Mouse (Mus musculus) intestine, postnatal 0 days (tissue): ENCODE results near the gene Dpep1. TPM values are rescaled to one million over a fixed set of nuclear protein-coding genes. Genes with fewer than 3 reads are reported as not detected.

Experiments used
- ATAC-seq: fragments of 200-750 bp; cut with Nextera tagmentation; 2 replicates; pipeline ENCODE4 v1.8.0; 2017; ENCODE audit warnings: mild to moderate bottlenecking, moderate TSS enrichment, moderate library complexity
- H3K27ac ChIP-seq: fragments of 300-500 bp; sonication (generic); 2 replicates; pipeline ENCODE4 v1.5.1; 2014; ENCODE audit warnings: mild to moderate bottlenecking, low read depth, low read length, moderate library complexity
- H3K27me3 ChIP-seq: fragments of 300-500 bp; sonication (generic); replicated peaks from 2 replicates; pipeline ENCODE4 v1.6.1; 2014; ENCODE audit warnings: low read length, mixed read lengths; ENCODE audit not compliant: control insufficient read depth, insufficient read depth
- H3K36me3 ChIP-seq: fragments of 300-500 bp; sonication (generic); 2 replicates; pipeline ENCODE4 v1.6.1; 2014; ENCODE audit warnings: mild to moderate bottlenecking, moderate library complexity; ENCODE audit not compliant: control insufficient read depth, insufficient read depth
- H3K4me1 ChIP-seq: fragments of 300-500 bp; sonication (generic); replicated peaks from 2 replicates; pipeline ENCODE4 v1.6.1; 2014; ENCODE audit warnings: antibody characterized with exemption, low read length, mixed read lengths; ENCODE audit not compliant: control insufficient read depth, insufficient read depth
- H3K4me2 ChIP-seq: fragments of 300-500 bp; sonication (generic); replicated peaks from 2 replicates; pipeline ENCODE4 v1.6.1; 2014; ENCODE audit warnings: low read depth, mild to moderate bottlenecking, moderate library complexity
- H3K4me3 ChIP-seq: fragments of 300-500 bp; sonication (generic); 2 replicates; pipeline ENCODE4 v1.5.1; 2014; ENCODE audit warnings: low read depth, low read length
- H3K9ac ChIP-seq: fragments of 300-500 bp; sonication (generic); 2 replicates; pipeline ENCODE4 v1.6.1; 2014; ENCODE audit warnings: mild to moderate bottlenecking, low read depth, low read length
- H3K9me3 ChIP-seq: fragments of 300-500 bp; sonication (generic); 2 replicates; pipeline ENCODE4 v1.6.1; 2016; ENCODE audit warnings: mixed run types; ENCODE audit not compliant: control insufficient read depth
- CTCF ChIP-seq: sonication (generic); IDR thresholded peaks from 2 replicates; pipeline ENCODE4 v1.5.1; 2016; ENCODE audit warnings: low read depth, mild to moderate bottlenecking, control low read depth, antibody characterized with exemption, moderate library complexity
- WGBS: fragments of 180-500 bp; shearing (Covaris S2); extraction: QIAGEN DNeasy Blood & Tissue Kit; methylation state at CpG from one replicate; pipeline ENCODE4 v1.1.7; 2014; 5-methylcytosine and 5-hydroxymethylcytosine counted together
- polyA plus RNA-seq: library from polyadenylated mRNA; unstranded; fragments of >200 nt; fragmentation: Nextera tagmentation; extraction: Ambion mirVana; gene quantifications from 2 replicates; pipeline ENCODE4 v1.2.1, GENCODE M21; 2015

The Dpep1 gene
- polyA plus RNA-seq, 1 experiment from 2014 or later: 32.7 TPM

- H3K9me3 ChIP-seq: no peaks in the 10 kb centered on the region
- H3K4me2 ChIP-seq: no peak overlapping the region
- H3K36me3 ChIP-seq: 0 out of 2 replicates have a peak, but pooled peaks cover 4% of the 10 kb centered on the region
- WGBS: 65% methylated on average over 13 of the region's 13 CpGs
- 0 out of 2 replicates have a peak, but pooled peaks cover 4% of the 10 kb centered on the region for H3K27me3 ChIP-seq
- H3K4me1 ChIP-seq: 0 out of 2 replicates have a peak, but pooled peaks cover 8% of the 10 kb centered on the region
- no peak for ATAC-seq
- no peak overlapping the region for H3K27ac ChIP-seq
- no peak for TF ChIP-seq CTCF
- H3K9ac ChIP-seq: no peak overlapping the region
- H3K4me3 ChIP-seq: no peak overlapping the region
These were observed 47.3 kb downstream of the Dpep1 start for GRCm38 (mm10) chr8:123233300-123233699.

- 0 out of 2 replicates have a peak, but pooled peaks cover 4% of the 10 kb centered on the region for H3K36me3 ChIP-seq
These were observed 47.7 kb downstream of the Dpep1 start for GRCm38 (mm10) chr8:123233760-123234159.

DNA sequence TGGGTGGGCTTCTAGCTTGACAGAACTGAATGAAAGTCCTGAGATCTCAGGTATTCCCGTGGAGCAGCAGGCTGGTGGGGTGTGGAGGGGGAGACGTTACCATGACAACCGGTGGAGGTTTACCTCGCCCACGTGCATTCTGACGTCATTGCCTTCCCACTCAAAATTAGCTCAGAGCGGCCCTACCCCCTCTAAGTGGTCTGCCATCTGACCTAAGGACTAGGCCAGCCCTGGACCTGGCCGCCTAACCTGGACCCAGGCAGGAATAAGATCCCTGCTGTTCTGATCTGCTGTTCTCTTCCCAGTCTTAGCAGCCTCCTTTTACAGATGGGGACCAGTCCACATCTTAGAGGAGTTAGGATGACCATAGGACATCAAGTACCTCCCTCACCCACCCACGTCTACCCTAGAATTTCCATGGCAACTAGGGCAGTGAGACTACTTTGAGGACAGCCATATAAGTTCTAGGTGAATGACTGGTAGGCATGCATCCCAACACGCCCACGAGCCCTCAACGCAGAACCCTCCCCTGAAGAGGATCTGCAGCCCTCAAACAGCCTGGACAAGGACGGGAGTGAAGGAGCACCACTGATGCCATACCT is 49.0 kb downstream of the Dpep1 start:
- Histone ChIP-seq H3K4me3 (peak overlapping the region; percentile 82), H3K4me2 (peak overlapping the region; percentile 98), H3K36me3 (0 out of 2 replicates have a peak, but pooled peaks cover 4% of the 10 kb centered on the region), H3K27ac (no peak overlapping the region), H3K9me3 (no peaks in the 10 kb centered on the region), H3K4me1 (0 out of 2 replicates have a peak, but pooled peaks cover 8% of the 10 kb centered on the region), H3K27me3 (0 out of 2 replicates have a peak, but pooled peaks cover 4% of the 10 kb centered on the region), H3K9ac (peak overlapping the region; percentile 55; the same call in 1 of the 2 replicates)
- 28% methylated on average over 13 of the region's 13 CpGs for WGBS
- no peak for TF ChIP-seq CTCF
- no peak for ATAC-seq

More at GRCm38 (mm10) chr8:123233760-123234159, 47.7 kb downstream of the Dpep1 start:
- WGBS: 81% methylated on average over 11 of the region's 11 CpGs
- Histone ChIP-seq H3K27ac (no peak overlapping the region), H3K27me3 (0 out of 2 replicates have a peak, but pooled peaks cover 4% of the 10 kb centered on the region), H3K9ac (no peak overlapping the region), H3K4me1 (0 out of 2 replicates have a peak, but pooled peaks cover 8% of the 10 kb centered on the region), H3K9me3 (no peaks in the 10 kb centered on the region), H3K4me2 (no peak overlapping the region), H3K4me3 (no peak overlapping the region)
- ATAC-seq: no peak
- no peak for TF ChIP-seq CTCF

DNA sequence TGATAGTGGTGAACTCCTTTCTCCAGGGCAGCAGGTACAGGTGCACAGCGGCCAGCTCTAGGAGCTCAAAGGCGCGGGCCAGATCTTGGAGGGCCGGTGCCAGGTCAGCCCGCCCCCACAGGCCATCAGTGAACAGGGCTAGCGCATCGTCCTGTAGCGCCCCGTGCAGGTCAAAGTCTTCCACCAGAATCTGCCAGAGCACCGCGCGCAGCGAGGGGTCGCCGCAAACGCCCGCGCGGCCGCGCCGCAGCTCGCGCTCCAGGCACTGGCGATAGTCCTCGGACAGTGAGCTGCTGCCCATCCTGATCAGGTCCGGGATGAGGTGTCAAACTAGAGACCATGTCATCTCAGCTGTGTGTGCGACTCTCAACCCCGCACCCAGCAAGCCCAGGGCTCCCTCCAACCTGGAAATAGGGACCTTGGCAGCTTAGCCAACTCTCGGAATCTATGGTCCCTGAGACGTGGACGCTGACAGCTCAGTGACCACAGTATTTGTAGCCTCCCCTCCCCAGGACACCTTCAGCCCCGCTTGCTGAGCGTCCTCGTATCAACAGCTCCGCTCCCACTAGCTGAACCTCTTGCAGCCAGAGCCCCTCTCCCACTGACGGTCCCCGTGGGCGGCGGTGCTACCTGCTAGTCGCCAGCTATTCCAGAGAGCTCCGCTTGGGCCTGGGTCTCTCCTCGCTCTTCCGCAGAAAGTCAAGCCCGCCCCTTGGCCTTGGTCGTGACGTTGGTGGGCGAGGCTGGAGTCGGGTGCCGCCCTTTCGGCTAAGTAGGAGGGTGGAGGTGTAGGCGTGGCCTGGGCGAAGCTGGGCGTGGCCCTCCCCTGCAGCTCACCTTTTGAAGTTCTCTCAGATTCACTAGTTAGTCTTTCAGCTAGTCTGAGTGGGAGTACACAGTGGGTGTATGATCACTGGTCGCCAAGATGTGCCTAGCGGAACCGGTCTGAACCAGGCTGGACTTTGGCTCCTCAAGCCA is 49.8 kb downstream of the Dpep1 start, which contains the start of gene Spata2l:
Gene Spata2l, minus strand, starts transcription at position 714 of the 978 bp plus-strand sequence.
- Histone ChIP-seq H3K27me3 (0 out of 2 replicates have a peak, but pooled peaks cover 4% of the 10 kb centered on the region), H3K9me3 (no peaks in the 10 kb centered on the region), H3K4me1 (0 out of 2 replicates have a peak, but pooled peaks cover 8% of the 10 kb centered on the region), H3K27ac (peak within 1 kb of the TSS; percentile 41), H3K9ac (peak within 1 kb of the TSS; percentile 55), H3K36me3 (0 out of 2 replicates have a peak, but pooled peaks cover 4% of the 10 kb centered on the region), H3K4me3 (peak within 1 kb of the TSS; percentile 82), H3K4me2 (peak within 1 kb of the TSS; percentile 98)
- peak; percentile 83 for ATAC-seq
- peak; percentile 70 for TF ChIP-seq CTCF
- WGBS: 1% methylated on average over 57 of the region's 57 CpGs

DNA sequence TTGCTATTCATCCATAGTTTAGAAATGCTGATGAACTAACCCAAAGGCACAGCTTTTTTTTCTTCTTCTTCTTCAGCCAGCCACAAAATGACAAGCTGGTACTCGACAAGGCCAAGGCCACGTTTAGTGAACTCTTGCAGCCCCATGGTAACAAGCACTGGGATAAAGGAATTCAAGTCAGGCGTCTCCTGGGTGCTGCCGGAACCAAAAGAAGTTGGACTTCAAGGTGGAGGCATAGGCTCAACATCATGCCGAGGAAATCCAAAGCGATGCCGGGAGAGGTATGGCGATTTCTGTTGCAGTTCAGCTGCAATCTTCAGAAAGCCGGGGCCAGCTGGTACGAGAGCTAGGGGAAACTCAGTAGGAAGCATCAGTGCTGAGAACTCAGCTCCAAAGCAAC is 53.4 kb downstream of the Dpep1 start:
- Histone ChIP-seq H3K4me1 (0 out of 2 replicates have a peak, but pooled peaks cover 8% of the 10 kb centered on the region), H3K27ac (no peak overlapping the region), H3K9me3 (no peaks in the 10 kb centered on the region), H3K4me2 (no peak overlapping the region), H3K4me3 (no peak overlapping the region), H3K9ac (no peak overlapping the region), H3K27me3 (0 out of 2 replicates have a peak, but pooled peaks cover 4% of the 10 kb centered on the region), H3K36me3 (peaks cover 15% of the 10 kb centered on the region; the same call in 1 of the 2 replicates)
- no peak for ATAC-seq
- 91% methylated on average over 10 of the region's 10 CpGs for WGBS
- TF ChIP-seq CTCF: no peak
